Mouse (Mus musculus): Measurements from ENCODE around the gene Ubald1. TPM values are rescaled to one million over a fixed set of nuclear protein-coding genes. Genes with fewer than 3 reads are reported as not detected.

Gene Ubald1
- total and polyA plus RNA-seq, 3 experiments: 9.6 to 53.7 (median 11.6) TPM

GRCm38 (mm10) chr16:4850361-4850760 lies 29.8 kb downstream of the Ubald1 start:
- in situ Hi-C loops (cut with MboI; ENCODE audit: low pct_ligation_motif_present, low pct_unique_long_range_greater_than_20kb, low sequenced_read_pairs) (loop anchor here (25.0 kb wide), 1 partner anchor 88 kb away; no protein-coding TSS in a partner anchor), dilution Hi-C loops (cut with MboI; ENCODE audit: extremely low pct_ligation_motif_present, extremely low pct_unique_long_range_greater_than_20kb, low sequenced_read_pairs) (no loop called here)
- DNase-seq (ENCODE audit: extremely low read depth): no peak
- no peaks in the 10 kb centered on the region for H3K79me2 ChIP-seq (replicated peaks; ENCODE audit: control insufficient read depth, extremely low read depth, insufficient read depth, poor library complexity, severe bottlenecking)
- TF ChIP-seq USF1 (IDR thresholded peaks at IDR 0.05; ENCODE audit: low read depth, low read length): no peak
- no peak for TF ChIP-seq GABPA (IDR thresholded peaks at IDR 0.05; ENCODE audit: insufficient replicate concordance, low read depth, low read length)
- TF ChIP-seq EP300 (IDR thresholded peaks at IDR 0.05; ENCODE audit: low read length): no peak
- TF ChIP-seq E2F4 (IDR thresholded peaks at IDR 0.05; ENCODE audit: insufficient replicate concordance, low read depth, low read length): no peak
- TF ChIP-seq POLR2A (IDR thresholded peaks at IDR 0.05; ENCODE audit: low read depth, low read length): no peak
- no peak for TF ChIP-seq USF2 (conservative IDR thresholded peaks at IDR 0.05; ENCODE audit: low read depth, low read length)
- no peak for TF ChIP-seq BHLHE40 (IDR thresholded peaks at IDR 0.05; ENCODE audit: low read depth, low read length)
- no peak for TF ChIP-seq ZC3H11A (IDR thresholded peaks at IDR 0.05; ENCODE audit: low read depth, low read length)
- no peak for TF ChIP-seq SMC3 (IDR thresholded peaks at IDR 0.05; ENCODE audit: low read depth, low read length)
- no peak for TF ChIP-seq TBP (conservative IDR thresholded peaks at IDR 0.05; ENCODE audit: low read depth, low read length)
- TF ChIP-seq HCFC1 (IDR thresholded peaks at IDR 0.05; ENCODE audit: low read depth, low read length): no peak
- TF ChIP-seq CHD2 (IDR thresholded peaks at IDR 0.05; ENCODE audit: low read length): no peak
- TF ChIP-seq CTCF (conservative IDR thresholded peaks at IDR 0.05 in 1 of 2, IDR thresholded peaks at IDR 0.05 in 1 of 2; ENCODE audit: low read depth in 2 of 2, low read length in 2 of 2): no peak
- no peak for TF ChIP-seq MAFK (IDR thresholded peaks at IDR 0.05; ENCODE audit: insufficient replicate concordance, low read length)
- TF ChIP-seq JUND (conservative IDR thresholded peaks at IDR 0.05; ENCODE audit: low read depth, low read length): no peak
- no peak for TF ChIP-seq CHD1 (IDR thresholded peaks at IDR 0.05; ENCODE audit: low read depth, low read length)
- no peak for TF ChIP-seq IRF4 (IDR thresholded peaks at IDR 0.05; ENCODE audit: low read depth, low read length)
- TF ChIP-seq MYC (IDR thresholded peaks at IDR 0.05; ENCODE audit: low read depth, low read length): no peak
- TF ChIP-seq ZMIZ1 (IDR thresholded peaks at IDR 0.05; ENCODE audit: low read depth, low read length): no peak
- no peak overlapping the region for H3K27ac ChIP-seq (ENCODE audit: insufficient read depth, low read depth)
- H3K9me3 ChIP-seq (replicated peaks; ENCODE audit: low read length): no peaks in the 10 kb centered on the region
- no peak overlapping the region for H3K4me3 ChIP-seq (replicated peaks in 1 of 3; ENCODE audit: low read depth in 2 of 3, low read length in 2 of 3, poor library complexity in 1 of 3)
- H3K36me3 ChIP-seq (replicated peaks in 1 of 2; ENCODE audit: control insufficient read depth in 1 of 2, insufficient read depth in 1 of 2, low read length in 1 of 2): no peaks in the 10 kb centered on the region
- H3K4me1 ChIP-seq (ENCODE audit: control insufficient read depth in 1 of 2, insufficient read depth in 2 of 2): peaks cover 13 to 23% of the 10 kb centered on the region in 2 experiments
- H3K4me2 ChIP-seq (ENCODE audit: insufficient read depth, low read depth, poor library complexity, severe bottlenecking): no peak overlapping the region
- H3K9ac ChIP-seq (ENCODE audit: insufficient read depth, low read depth): no peak overlapping the region
- no peaks in the 10 kb centered on the region for H3K27me3 ChIP-seq (replicated peaks)

GRCm38 (mm10) chr16:4848090-4848489 lies 32.0 kb downstream of the Ubald1 start:
- H3K9me3 ChIP-seq (replicated peaks; ENCODE audit: low read length): no peaks in the 10 kb centered on the region
- no peak overlapping the region for H3K4me3 ChIP-seq (replicated peaks in 1 of 3; ENCODE audit: low read depth in 2 of 3, low read length in 2 of 3, poor library complexity in 1 of 3)
- no peak overlapping the region for H3K27ac ChIP-seq (ENCODE audit: insufficient read depth, low read depth)
- H3K79me2 ChIP-seq (replicated peaks; ENCODE audit: control insufficient read depth, extremely low read depth, insufficient read depth, poor library complexity, severe bottlenecking): no peaks in the 10 kb centered on the region
- no peak for DNase-seq (ENCODE audit: extremely low read depth)
- H3K36me3 ChIP-seq (replicated peaks in 1 of 2; ENCODE audit: control insufficient read depth in 1 of 2, insufficient read depth in 1 of 2, low read length in 1 of 2): no peaks in the 10 kb centered on the region
- in situ Hi-C loops (cut with MboI; ENCODE audit: low pct_ligation_motif_present, low pct_unique_long_range_greater_than_20kb, low sequenced_read_pairs): no loop called here
- H3K4me2 ChIP-seq (ENCODE audit: insufficient read depth, low read depth, poor library complexity, severe bottlenecking): no peak overlapping the region
- H3K4me1 ChIP-seq (ENCODE audit: control insufficient read depth in 1 of 2, insufficient read depth in 2 of 2): peaks cover 13 to 23% of the 10 kb centered on the region in 2 experiments
- dilution Hi-C loops (cut with MboI; ENCODE audit: extremely low pct_ligation_motif_present, extremely low pct_unique_long_range_greater_than_20kb, low sequenced_read_pairs): no loop called here
- no peaks in the 10 kb centered on the region for H3K27me3 ChIP-seq (replicated peaks)
- TF ChIP-seq ZKSCAN1 (IDR thresholded peaks at IDR 0.05; ENCODE audit: borderline replicate concordance, low read depth, low read length) (no peak), POLR2AphosphoS2 (IDR thresholded peaks at IDR 0.05; ENCODE audit: low read depth, low read length) (no peak), SMC3 (IDR thresholded peaks at IDR 0.05; ENCODE audit: low read depth, low read length) (no peak), RCOR1 (conservative IDR thresholded peaks at IDR 0.05; ENCODE audit: low read depth, low read length) (no peak), TCF12 (IDR thresholded peaks at IDR 0.05; ENCODE audit: low read depth, low read length) (no peak), GABPA (IDR thresholded peaks at IDR 0.05; ENCODE audit: insufficient replicate concordance, low read depth, low read length) (no peak), MEF2A (IDR thresholded peaks at IDR 0.05; ENCODE audit: borderline replicate concordance, low read depth, low read length) (no peak)
- no peak overlapping the region for H3K9ac ChIP-seq (ENCODE audit: insufficient read depth, low read depth)
